Mouse (Mus musculus) embryonic stem cell, embryonic (primary cell): ENCODE results near the gene Actb.

ENCODE experiments used
- CTCF ChIA-PET, 4 experiments: fragments of 300-600 bp in 2 of 4; fragments of 350-600 bp in 2 of 4; sonication (Branson Sonifier 250); formaldehyde crosslinking; loops; one replicate each; lab custom pipeline; 2022; ENCODE audit warnings: inconsistent platforms in 2 of 4; lab: Charles Lee
- POLR2A ChIA-PET, 4 experiments: fragments of 300-600 bp in 2 of 4; fragments of 350-600 bp in 2 of 4; sonication (Branson Sonifier 250); formaldehyde crosslinking; loops; one replicate each; lab custom pipeline; 2022; ENCODE audit warnings: antibody characterized with exemption in 4 of 4, inconsistent platforms in 1 of 4; lab: Charles Lee

The Actb gene

GRCm38 (mm10) chr5:142906532-142907047 lies at the start of gene Actb:
Actb (minus strand) TSS chr5:142906754.
- POLR2A ChIA-PET: interaction anchor here (0.5 to 47.9 kb wide), 128 partner anchors 9 to 1464 kb away, joined by 3 to 2066 read pairs (median 6); partner anchors contain the start of genes Fbxl18 (in 4 of the 4), Actb (in 2 of the 4), Fscn1 (in 2 of the 4) and Rnf216 (in 2 of the 4)
- CTCF ChIA-PET: interaction anchor here (0.6 to 6.2 kb wide), 17 partner anchors 11 to 556 kb away, joined by 3 to 37 read pairs (median 4); partner anchors contain the start of genes E130309D02Rik (in 1 of the 4) and Fbxl18 (in 1 of the 4)

GRCm38 (mm10) chr5:142953641-142954040 lies 47.1 kb upstream of the Actb start:
- CTCF ChIA-PET: interaction anchor here in 1 of 4 experiments (1.6 kb wide), 1 partner anchor 78 kb away, joined by 3 read pairs; no protein-coding TSS in a partner anchor
- POLR2A ChIA-PET: interaction anchor here in 3 of 4 experiments (0.6 to 13.4 kb wide), 9 partner anchors 8 to 102 kb away, joined by 3 to 168 read pairs (median 9); partner anchors contain the start of genes Actb (in 1 of the 3) and Fscn1 (in 1 of the 3)

GRCm38 (mm10) chr5:142950405-142950804 lies 43.9 kb upstream of the Actb start:
- ChIA-PET CTCF (interaction anchor here in 3 of 4 experiments (0.5 to 1.8 kb wide), 7 partner anchors 10 to 369 kb away, joined by 3 to 9 read pairs (median 5); no protein-coding TSS in a partner anchor), POLR2A (interaction anchor here (0.6 to 6.8 kb wide), 14 partner anchors 10 to 222 kb away, joined by 3 to 63 read pairs (median 4); partner anchors contain the start of genes Actb (in 2 of the 4) and Fscn1 (in 2 of the 4))

GRCm38 (mm10) chr5:142949580-142949979 lies 43.0 kb upstream of the Actb start:
- ChIA-PET CTCF (interaction anchor here in 3 of 4 experiments (0.5 to 1.8 kb wide), 7 partner anchors 9 to 117 kb away, joined by 3 to 9 read pairs (median 5); no protein-coding TSS in a partner anchor), POLR2A (interaction anchor here (0.5 to 6.8 kb wide), 19 partner anchors 10 to 444 kb away, joined by 3 to 63 read pairs (median 4); partner anchors contain the start of genes Actb (in 2 of the 4) and Fscn1 (in 2 of the 4))

GRCm38 (mm10) chr5:142947460-142947859 lies 40.9 kb upstream of the Actb start:
- POLR2A ChIA-PET: interaction anchor here in 3 of 4 experiments (0.7 to 6.8 kb wide), 10 partner anchors 9 to 53 kb away, joined by 3 to 63 read pairs (median 4); partner anchors contain the start of gene Fscn1 (in 3 of the 3)
- CTCF ChIA-PET: interaction anchor here (0.6 to 1.4 kb wide), 6 partner anchors 9 to 367 kb away, joined by 3 to 6 read pairs (median 4); no protein-coding TSS in a partner anchor

GRCm38 (mm10) chr5:142944979-142945682 lies 38.6 kb upstream of the Actb start:
- CTCF ChIA-PET: interaction anchor here in 1 of 4 experiments (0.7 kb wide), 1 partner anchor 217 kb away, joined by 4 read pairs; no protein-coding TSS in a partner anchor
- POLR2A ChIA-PET: interaction anchor here in 3 of 4 experiments (0.6 to 1.9 kb wide), 6 partner anchors 10 to 42 kb away, joined by 3 to 6 read pairs (median 4); no protein-coding TSS in a partner anchor

- POLR2A ChIA-PET: interaction anchor here in 2 of 4 experiments (0.7 to 47.9 kb wide), 3 partner anchors 24 to 47 kb away, joined by 3 to 2066 read pairs (median 3); partner anchors contain the start of genes Actb (in 1 of the 2) and Fbxl18 (in 1 of the 2)
- CTCF ChIA-PET: interaction anchor here in 2 of 4 experiments (0.6 to 0.9 kb wide), 2 partner anchors 10 to 439 kb away, joined by 3 read pairs; no protein-coding TSS in a partner anchor
Observed at GRCm38 (mm10) chr5:142940393-142940792, 33.8 kb upstream of the Actb start.

- POLR2A ChIA-PET: interaction anchor here in 3 of 4 experiments (0.6 to 47.9 kb wide), 50 partner anchors 9 to 331 kb away, joined by 3 to 2066 read pairs (median 3); partner anchors contain the start of genes Fscn1 (in 3 of the 3), Actb (in 2 of the 3), Fbxl18 (in 2 of the 3) and Rnf216 (in 1 of the 3)
- CTCF ChIA-PET: interaction anchor here (0.6 to 3.4 kb wide), 50 partner anchors 9 to 374 kb away, joined by 3 to 16 read pairs (median 3); partner anchors contain the start of genes Fscn1 (in 1 of the 4) and Zfp853 (in 1 of the 4)
Observed at GRCm38 (mm10) chr5:142937956-142938727, 31.6 kb upstream of the Actb start.

- POLR2A ChIA-PET: interaction anchor here (0.6 to 47.9 kb wide), 35 partner anchors 10 to 378 kb away, joined by 3 to 2066 read pairs (median 4); partner anchors contain the start of genes Actb (in 4 of the 4), Fbxl18 (in 2 of the 4), Fscn1 (in 2 of the 4) and E130309D02Rik (in 1 of the 4)
Observed at GRCm38 (mm10) chr5:142936336-142936719, 29.8 kb upstream of the Actb start.

GRCm38 (mm10) chr5:142935642-142936335 lies 29.2 kb upstream of the Actb start:
- ChIA-PET POLR2A (interaction anchor here (0.6 to 47.9 kb wide), 54 partner anchors 8 to 379 kb away, joined by 3 to 2066 read pairs (median 4); partner anchors contain the start of genes Actb (in 4 of the 4), Fbxl18 (in 2 of the 4), Fscn1 (in 2 of the 4) and E130309D02Rik (in 1 of the 4)), CTCF (interaction anchor here (0.5 to 6.0 kb wide), 105 partner anchors 8 to 484 kb away, joined by 3 to 100 read pairs (median 4); partner anchors contain the start of genes Actb (in 2 of the 4), Fbxl18 (in 2 of the 4) and Zfp12 (in 1 of the 4))

More at GRCm38 (mm10) chr5:142936336-142936719, 29.8 kb upstream of the Actb start:
- CTCF ChIA-PET: interaction anchor here (0.6 to 6.0 kb wide), 76 partner anchors 9 to 485 kb away, joined by 3 to 100 read pairs (median 5); partner anchors contain the start of genes Fbxl18 (in 2 of the 4) and Actb (in 1 of the 4)

- CTCF ChIA-PET: interaction anchor here (0.6 to 6.0 kb wide), 27 partner anchors 8 to 355 kb away, joined by 3 to 100 read pairs (median 4); partner anchors contain the start of genes Actb (in 1 of the 4), Fbxl18 (in 1 of the 4) and Rnf216 (in 1 of the 4)
Observed at GRCm38 (mm10) chr5:142932731-142933130, 26.2 kb upstream of the Actb start.

GRCm38 (mm10) chr5:142932084-142932685 lies 25.6 kb upstream of the Actb start:
- ChIA-PET CTCF (interaction anchor here (0.6 to 6.0 kb wide), 31 partner anchors 8 to 356 kb away, joined by 3 to 100 read pairs (median 4); partner anchors contain the start of genes Actb (in 1 of the 4), Fbxl18 (in 1 of the 4) and Rnf216 (in 1 of the 4)), POLR2A (interaction anchor here (0.6 to 47.9 kb wide), 10 partner anchors 23 to 86 kb away, joined by 3 to 2066 read pairs (median 14); partner anchors contain the start of genes Actb (in 4 of the 4), Fbxl18 (in 3 of the 4) and Fscn1 (in 1 of the 4))

More at GRCm38 (mm10) chr5:142932731-142933130, 26.2 kb upstream of the Actb start:
- POLR2A ChIA-PET: interaction anchor here (0.6 to 47.9 kb wide), 8 partner anchors 27 to 87 kb away, joined by 3 to 2066 read pairs (median 36); partner anchors contain the start of genes Actb (in 4 of the 4), Fbxl18 (in 3 of the 4) and Fscn1 (in 1 of the 4)

GRCm38 (mm10) chr5:142931241-142931745 lies 24.7 kb upstream of the Actb start:
- CTCF ChIA-PET: interaction anchor here in 3 of 4 experiments (0.8 to 6.0 kb wide), 11 partner anchors 8 to 135 kb away, joined by 3 to 100 read pairs (median 5); partner anchors contain the start of gene Actb (in 1 of the 3)
- POLR2A ChIA-PET: interaction anchor here (0.7 to 47.9 kb wide), 7 partner anchors 24 to 78 kb away, joined by 3 to 2066 read pairs (median 47); partner anchors contain the start of genes Actb (in 4 of the 4), Fbxl18 (in 2 of the 4) and Fscn1 (in 1 of the 4)

- CTCF ChIA-PET: interaction anchor here in 3 of 4 experiments (0.6 to 4.9 kb wide), 14 partner anchors 9 to 173 kb away, joined by 3 to 33 read pairs (median 6); partner anchors contain the start of genes Actb (in 1 of the 3) and Fbxl18 (in 1 of the 3)
- POLR2A ChIA-PET: interaction anchor here (0.5 to 47.9 kb wide), 21 partner anchors 9 to 478 kb away, joined by 3 to 2066 read pairs (median 4); partner anchors contain the start of genes Actb (in 4 of the 4), Fbxl18 (in 2 of the 4) and Fscn1 (in 1 of the 4)
Observed at GRCm38 (mm10) chr5:142929400-142929752, 22.8 kb upstream of the Actb start.
